Mouse (Mus musculus) testis, postnatal 14 days (tissue): ENCODE data around the gene Fip1l1.

ENCODE experiments used
- DNase-seq: peaks from one replicate; pipeline ENCODE4 v3.0.0; 2021; ENCODE audit warnings: low spot score

Gene Fip1l1

DNA sequence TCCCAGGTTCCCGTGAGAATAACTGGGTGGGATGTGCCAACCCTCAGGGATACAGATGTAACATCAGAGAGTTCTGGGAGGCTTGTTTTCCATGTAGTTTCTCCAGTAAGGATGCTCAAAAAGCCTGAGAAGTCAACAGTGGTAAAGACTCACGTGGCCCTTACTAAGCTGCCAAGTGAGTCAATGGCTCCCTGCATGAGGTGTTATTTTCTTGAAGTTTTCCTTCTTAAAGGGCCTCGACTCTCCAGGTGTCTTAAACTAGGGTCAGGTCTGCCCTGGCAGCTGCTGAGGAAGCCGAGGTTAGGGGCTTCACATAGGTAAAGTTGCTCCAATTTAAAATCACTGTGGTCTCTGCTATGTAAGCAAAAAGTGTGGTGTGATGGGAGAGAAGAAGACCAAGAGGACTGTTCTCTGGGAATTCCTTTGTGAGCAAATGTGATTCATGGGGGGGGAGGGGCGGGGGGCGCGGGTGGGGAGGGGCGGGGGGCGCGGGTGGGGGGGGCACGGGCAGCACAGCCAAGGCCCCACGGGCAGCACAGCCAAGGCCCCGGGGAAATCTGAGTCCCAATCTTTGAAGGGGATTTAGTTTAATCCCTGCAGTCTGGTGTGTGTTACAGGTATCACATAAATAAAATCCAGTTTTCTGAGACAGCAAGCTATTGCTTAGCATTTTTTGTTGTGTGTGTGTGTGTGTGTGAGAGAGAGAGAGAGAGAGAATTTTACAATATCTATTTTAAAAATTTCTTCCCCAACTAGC, 82.7 kb downstream of the Fip1l1 start:
- no peak for DNase-seq

DNA sequence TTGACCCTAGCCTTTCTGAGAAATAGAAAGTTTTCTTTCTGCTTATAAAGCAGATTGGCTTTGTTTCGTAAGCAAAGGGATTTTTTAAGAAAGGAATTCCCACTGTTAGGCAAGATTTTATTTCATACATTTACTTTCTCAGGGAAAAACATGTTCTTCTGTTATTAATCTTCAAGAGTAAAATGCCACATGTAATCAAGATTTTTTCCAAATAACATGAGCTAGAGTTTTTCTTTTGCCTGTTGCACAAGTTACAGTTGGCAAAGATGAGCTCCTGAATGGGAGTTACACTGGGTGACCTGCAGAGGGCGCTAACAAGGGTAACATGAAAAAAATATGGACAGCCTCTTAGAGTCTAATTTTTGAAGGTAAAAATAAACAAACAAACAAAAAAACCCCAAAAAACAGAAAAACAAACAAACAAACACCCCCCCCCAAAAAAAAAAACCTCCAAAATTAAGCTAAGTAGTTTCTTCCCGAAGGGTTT, 83.4 kb downstream of the Fip1l1 start:
- DNase-seq = no peak

DNA sequence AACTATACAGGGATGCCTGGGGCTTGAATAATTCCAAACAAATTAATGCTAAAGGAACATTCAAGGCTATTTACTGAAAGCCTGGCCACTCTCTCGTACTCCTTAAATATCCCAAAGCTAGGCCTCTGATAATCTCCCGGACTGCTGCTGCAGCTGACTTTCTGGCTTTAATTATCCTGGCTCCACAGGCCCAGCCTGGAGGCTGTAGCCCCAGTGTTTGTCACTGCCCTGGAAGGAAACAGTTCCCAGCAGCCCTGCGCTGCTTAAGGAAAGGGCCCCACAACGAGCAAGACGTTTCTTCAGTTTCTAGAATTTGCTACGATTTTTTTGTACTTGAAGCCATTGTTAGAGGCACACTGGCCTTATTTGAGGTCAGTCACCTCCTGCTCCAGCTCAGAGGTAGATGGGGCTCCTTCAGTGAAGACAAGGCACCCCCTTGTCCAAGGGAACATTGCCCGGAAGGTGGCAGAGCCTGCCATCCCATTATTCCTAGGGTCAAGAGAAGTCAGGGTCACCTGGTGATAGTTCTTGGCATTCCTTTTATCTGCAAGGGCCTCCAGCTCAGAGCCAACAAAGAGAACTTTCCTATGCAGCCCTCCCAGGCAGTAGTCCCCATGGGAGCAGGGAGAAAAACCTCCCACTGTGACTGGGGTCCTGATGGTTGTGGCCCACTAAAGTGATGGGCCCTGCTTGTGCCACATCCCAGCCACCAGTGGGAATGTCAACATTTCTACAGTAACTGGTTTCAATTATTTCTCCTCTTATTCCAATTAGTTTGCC, 86.6 kb downstream of the Fip1l1 start:
- peak; percentile 46 for DNase-seq

DNA sequence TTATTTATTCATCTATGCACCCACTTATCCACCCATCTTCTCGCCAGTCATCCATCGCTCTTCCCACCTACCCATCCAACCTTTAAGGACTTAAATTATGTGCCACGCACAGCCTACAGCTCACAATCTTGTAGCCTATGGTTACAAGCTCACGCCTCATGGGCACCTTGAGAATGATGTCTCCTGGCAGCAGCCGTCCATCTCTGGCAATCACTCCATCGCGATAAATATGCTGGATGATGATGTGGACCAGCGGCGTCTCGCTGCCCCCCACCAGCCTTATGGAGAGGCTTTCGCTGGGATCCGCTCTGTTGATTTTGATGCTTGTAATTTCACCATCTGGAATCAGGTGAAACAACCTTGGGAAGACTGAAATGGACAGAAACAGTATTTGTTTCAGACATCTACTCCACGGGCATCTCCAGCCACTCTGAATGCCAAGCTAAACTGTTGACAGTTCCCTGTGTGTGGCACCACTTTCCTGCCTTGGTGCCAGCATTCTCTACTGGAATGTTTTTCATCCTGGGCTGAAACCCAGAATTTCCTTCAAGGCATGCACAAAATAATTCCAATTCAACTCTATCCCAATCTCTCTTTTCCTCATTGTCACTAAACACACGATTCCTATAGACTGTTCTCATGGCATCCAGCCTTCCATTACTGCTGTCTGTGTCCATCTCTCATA, 88.2 kb downstream of the Fip1l1 start:
- no peak for DNase-seq

DNA sequence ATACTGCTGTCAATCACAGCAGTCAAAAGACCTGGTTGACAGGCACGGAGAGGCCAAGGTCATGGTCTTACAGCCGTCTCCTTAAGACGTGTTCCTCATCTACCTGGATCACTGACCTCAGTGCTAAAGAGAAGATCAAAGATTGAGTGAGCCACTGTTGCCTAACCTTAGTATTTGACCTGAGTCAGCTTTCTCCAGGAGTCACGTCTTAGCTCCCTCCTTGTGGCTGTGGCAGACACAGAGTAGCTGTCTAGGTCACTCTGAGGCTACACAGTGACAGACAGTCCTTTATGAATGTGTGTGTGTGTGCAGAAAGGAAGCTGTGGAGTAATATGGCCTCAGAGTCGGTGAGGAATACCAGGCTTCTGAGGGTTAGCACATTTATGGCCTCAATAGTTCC, 89.1 kb downstream of the Fip1l1 start:
- DNase-seq = no peak

DNA sequence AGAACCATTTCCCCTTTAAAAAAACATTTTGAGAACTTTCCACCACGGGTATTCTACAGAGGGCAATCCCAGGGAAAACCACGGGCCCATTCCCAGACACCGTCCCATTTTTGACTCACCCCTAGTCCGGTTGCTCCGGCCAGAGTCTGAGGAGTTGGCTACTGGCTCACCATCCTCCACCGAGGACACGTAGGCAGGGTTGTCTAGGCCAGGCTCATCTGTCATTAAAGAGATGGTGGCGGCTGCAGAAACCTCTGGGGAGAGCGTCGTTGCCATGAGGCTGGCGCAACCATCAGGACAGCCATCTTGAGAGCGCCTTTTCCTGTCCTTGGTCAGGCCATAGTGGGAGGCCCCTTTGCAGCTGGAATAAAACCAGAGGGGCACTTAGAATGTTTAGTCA, 92.8 kb downstream of the Fip1l1 start:
- no peak for DNase-seq

DNA sequence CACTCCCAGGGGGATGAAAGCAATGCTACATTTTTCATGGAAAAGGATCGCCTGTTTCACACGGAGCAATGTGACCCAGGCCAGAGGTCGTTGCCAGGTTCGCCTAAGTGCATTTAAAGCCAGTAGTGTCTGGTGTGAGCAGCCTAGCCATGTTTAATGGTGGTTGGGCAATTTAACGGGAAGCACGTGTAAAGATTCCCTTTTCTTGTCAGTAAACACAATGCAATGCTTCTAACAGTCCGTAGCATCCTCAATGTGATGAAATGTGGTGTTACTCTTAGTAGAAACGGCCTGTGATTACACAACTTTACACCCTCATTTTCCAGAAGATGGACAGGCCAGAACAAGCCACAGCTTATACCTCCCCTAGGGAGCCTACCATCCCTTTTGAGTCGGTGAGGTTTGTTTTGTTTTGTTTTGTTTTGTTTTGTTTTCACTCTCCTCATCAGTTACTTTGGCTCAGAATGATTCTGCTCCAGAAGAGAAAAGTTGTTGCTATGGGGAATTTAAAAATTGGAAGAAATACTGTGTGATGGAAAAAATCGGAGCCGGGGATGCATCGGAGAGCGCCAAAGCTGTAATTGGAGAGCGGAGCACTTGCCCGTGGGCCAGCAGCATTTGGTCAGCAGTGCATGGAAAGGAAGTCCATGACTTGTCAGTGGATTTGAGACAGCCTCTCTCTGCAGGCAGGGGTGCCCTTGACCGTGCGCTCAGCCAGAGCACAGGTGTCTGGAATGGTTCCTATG, 97.3 kb downstream of the Fip1l1 start:
- DNase-seq = no peak

DNA sequence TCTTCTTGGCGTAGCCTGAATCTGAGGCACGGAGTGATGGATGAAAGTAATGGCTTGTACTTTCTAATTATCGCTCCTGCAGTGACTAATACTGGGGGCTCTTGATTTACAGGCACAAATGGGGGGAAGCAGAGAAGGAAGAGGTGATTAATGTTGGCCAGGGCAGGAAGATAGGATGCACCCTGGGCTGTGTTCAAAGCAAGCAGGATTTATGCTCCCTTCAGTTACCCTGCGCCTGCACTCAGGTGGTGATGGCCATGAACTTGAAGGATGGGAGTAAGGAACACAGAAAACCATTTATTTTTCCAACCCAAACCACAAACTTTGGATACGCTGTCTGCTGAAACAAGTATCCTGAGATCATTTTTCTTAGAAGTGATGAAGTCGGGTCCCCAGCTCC, 98.2 kb downstream of the Fip1l1 start:
- DNase-seq = no peak

DNA sequence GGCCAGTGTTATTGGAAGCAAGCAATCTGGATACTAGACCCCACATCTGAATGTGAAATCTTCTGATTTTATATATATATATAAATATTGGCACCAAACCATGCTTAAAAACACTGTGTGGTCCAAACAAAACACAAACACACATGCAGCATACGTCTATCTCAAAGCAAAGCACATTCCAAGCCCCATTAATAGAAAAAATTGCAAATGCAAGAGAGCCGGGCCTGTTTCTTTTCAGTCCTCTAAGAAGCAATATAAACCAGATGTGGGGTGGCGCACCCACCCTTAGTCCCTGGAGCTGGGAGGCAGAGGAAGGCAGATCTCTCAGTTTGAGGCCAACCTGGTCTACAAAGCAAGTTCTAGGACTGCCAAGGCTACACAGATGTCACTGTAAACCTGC, 99.1 kb downstream of the Fip1l1 start:
- no peak for DNase-seq

DNA sequence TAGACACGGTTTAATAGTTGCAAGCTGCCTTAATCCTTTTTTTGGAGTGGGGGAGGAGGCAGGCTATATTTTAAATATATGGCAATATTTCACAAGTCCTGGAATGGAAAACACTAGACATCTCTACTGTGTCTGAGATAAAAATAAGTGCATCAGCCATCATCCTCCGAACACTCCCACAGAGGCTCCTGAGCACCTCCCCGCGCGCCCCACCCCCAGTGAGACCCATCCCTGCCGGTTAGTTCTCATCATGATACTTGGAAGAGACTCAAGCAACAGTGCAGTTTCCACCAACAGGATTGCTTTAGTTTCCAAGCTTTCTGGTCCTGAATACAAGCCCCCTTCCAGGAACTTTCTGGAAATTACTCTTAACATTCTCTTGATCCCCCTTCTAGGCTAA, 104.3 kb downstream of the Fip1l1 start:
- no peak for DNase-seq

DNA sequence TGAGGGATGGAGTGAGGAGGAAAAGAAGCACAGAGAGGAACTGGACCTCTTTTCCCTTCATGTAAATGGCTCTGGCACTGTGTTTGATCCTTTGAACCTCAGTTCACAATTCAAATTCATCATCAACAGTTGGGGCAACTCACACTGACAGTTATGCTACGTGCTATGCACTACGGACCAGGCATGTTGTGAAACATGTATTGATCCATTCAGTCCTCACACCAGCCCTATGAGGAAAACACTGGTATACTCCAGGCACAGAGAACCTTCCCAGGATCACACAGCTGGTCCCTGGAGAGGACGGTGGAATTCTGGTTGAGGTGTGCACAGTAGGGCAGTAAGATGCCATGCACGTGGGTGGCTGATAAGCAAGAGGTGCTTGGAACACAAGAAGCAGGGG, 105.3 kb downstream of the Fip1l1 start:
- DNase-seq = no peak

DNA sequence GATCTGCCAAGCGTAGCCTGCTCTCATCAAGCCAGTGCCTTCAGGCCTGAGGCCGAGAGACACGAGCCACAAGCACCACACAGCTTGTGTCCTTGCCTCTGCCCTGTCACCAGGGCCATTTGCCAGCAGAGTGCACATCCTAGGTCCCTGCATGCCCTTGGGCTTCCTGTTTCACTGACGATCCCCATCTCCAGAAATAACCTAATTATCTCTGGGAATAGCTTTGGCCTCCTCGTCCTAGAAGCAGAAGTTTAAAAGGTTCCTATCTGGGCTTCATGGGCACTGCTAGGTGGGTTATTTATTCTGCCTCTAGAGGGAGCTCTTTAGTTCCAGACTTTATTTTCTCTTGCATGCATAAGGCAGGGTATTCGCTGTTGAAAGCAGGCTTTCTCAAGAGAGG, 105.8 kb downstream of the Fip1l1 start:
- DNase-seq = peak; percentile 17

DNA sequence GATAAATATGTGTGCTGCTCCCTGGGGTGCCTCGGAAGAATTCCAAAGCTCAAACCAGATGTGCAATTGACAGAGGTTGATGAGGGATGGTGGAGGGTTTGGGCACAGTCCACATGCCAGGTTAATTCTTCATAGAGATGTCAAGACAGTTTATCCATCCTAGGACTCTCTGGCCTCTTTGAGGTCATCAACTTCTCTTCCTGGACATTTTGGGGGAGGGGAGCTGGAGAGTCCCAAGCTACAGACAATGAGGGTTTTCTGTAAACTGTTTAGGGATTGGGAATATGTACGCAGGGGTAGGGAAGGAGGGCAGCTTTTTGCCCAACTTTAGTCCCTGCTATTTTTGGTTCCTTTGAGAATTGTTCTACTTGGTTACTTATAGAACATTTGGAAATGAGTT, 107.0 kb downstream of the Fip1l1 start:
- DNase-seq = no peak

DNA sequence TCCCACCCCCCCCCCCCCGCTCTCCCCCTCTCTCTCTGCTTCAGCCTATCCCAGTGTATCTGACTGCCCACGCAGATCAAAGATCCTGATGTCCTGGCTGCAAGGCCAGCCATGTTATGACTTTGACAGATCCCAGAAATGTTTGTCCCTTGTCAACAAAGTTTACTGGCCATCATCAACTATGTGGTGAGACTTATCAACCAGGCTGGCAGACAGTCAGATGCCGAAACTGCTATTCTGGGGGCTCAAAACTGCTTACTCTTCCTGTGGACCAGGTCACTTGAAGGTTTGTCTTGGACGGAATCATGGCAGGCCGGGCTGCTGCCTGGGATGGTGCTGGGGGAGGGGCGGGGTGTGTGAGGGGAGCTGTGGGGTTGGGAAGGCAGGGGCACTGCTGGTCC, 112.3 kb downstream of the Fip1l1 start:
- no peak for DNase-seq

DNA sequence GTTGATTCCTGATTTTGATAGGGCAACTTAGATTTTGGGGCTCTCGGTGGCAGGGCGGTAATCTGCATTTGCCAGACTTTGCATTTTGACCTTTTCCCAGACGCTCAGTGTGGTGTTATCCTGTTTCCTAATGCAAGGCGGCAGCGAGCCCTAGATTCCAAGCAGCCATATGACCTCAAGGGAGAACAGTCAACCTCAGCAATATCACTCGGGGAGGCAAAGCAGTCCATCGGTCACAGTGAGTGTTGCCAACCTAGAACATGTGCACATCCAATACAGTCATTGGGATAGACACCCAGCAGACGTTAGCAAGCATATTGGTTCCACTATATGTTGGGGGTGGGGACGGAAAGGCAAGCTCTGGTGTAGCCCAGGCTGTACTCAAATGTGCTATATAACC, 113.0 kb downstream of the Fip1l1 start:
- no peak for DNase-seq
